Mouse (Mus musculus) embryonic facial prominence, embryonic 13.5 days (tissue): ENCODE measurements around the gene B830017H08Rik. TPM values are rescaled to one million over a fixed set of nuclear protein-coding genes. Genes with fewer than 3 reads are reported as not detected.

Experiments
- polyA plus RNA-seq: library from polyadenylated mRNA; unstranded; fragments of >200 nt; fragmentation: Nextera tagmentation; extraction: Ambion mirVana; gene quantifications from 2 replicates; pipeline ENCODE4 v1.2.1, GENCODE M21; 2015

B830017H08Rik gene
- polyA plus RNA-seq, 1 experiment from 2014 or later: 0.45 TPM

Other genes with a start within 250 kb of the B830017H08Rik start
- gene Slc7a4, start 249.9 kb upstream of the B830017H08Rik start, polyA plus RNA-seq: 5.5 and 6.0 TPM in 2 replicates
- gene Smpd4, start 213.8 kb upstream of the B830017H08Rik start, polyA plus RNA-seq: 39.0 and 39.8 TPM in 2 replicates
- gene Ccdc74a, start 186.7 kb upstream of the B830017H08Rik start, polyA plus RNA-seq: 8.7 and 10.4 TPM in 2 replicates
- 53.3 and 56.4 TPM in 2 replicates for gene Med15, start 100.2 kb upstream of the B830017H08Rik start, polyA plus RNA-seq
- gene Klhl22, start 73.5 kb upstream of the B830017H08Rik start, polyA plus RNA-seq: 88.8 and 97.7 TPM in 2 replicates
- 30.9 and 39.0 TPM in 2 replicates for gene Scarf2, start 35.8 kb upstream of the B830017H08Rik start, polyA plus RNA-seq
- 2.2 and 3.0 TPM in 2 replicates for gene Car15, start 5.2 kb downstream of the B830017H08Rik start, polyA plus RNA-seq
- 0.14 and 0.39 TPM in 2 replicates for gene Gm20518, start 58.5 kb downstream of the B830017H08Rik start, polyA plus RNA-seq
- gene Tssk1, start 61.1 kb downstream of the B830017H08Rik start, polyA plus RNA-seq: 0.14 TPM in 1 of 2 replicates, not detected in the other
- 96.8 and 97.0 TPM in 2 replicates for gene Dgcr2, start 65.4 kb downstream of the B830017H08Rik start, polyA plus RNA-seq
- 0.20 TPM in 1 of 2 replicates, not detected in the other for gene Tssk2, start 65.5 kb downstream of the B830017H08Rik start, polyA plus RNA-seq
- gene Ess2, start 78.2 kb downstream of the B830017H08Rik start, polyA plus RNA-seq: 43.7 and 46.9 TPM in 2 replicates
- not detected in 2 replicates for gene Gsc2, start 81.9 kb downstream of the B830017H08Rik start, polyA plus RNA-seq
- 77.7 and 90.5 TPM in 2 replicates for gene Slc25a1, start 95.1 kb downstream of the B830017H08Rik start, polyA plus RNA-seq
- not detected in 2 replicates for gene Vpreb2, start 147.3 kb downstream of the B830017H08Rik start, polyA plus RNA-seq
- 118 and 123 TPM in 2 replicates for gene Dgcr6, start 219.7 kb downstream of the B830017H08Rik start, polyA plus RNA-seq